Mouse (Mus musculus): ENCODE results near the gene Mybpc2. TPM values are rescaled to one million over a fixed set of nuclear protein-coding genes. Genes with fewer than 3 reads are reported as not detected.

Gene Mybpc2
- polyA plus RNA-seq, 1 experiment from 2014 or later: 0.08 TPM

- in situ Hi-C loops (cut with MboI; ENCODE audit: low pct_unique_long_range_greater_than_20kb): no loop called here
These were observed 24.4 kb downstream of the Mybpc2 start for GRCm38 (mm10) chr7:44500046-44500445.

GRCm38 (mm10) chr7:44498922-44499321 is 25.5 kb downstream of the Mybpc2 start:
- ChIA-PET POLR2A (interaction anchor here (1.0 kb wide), 1 partner anchor 51 kb away, joined by 3 read pairs; no protein-coding TSS in a partner anchor), CTCF (interaction anchor here (1.2 to 1.6 kb wide), 2 partner anchors 23 to 50 kb away, joined by 4 to 5 read pairs; partner anchors contain the start of gene Pold1)
- no peak for ATAC-seq
- no peak for DNase-seq (ENCODE audit: low read depth, low spot score)
- TF ChIP-seq CTCF (IDR thresholded peaks at IDR 0.05): no peak
- in situ Hi-C loops (cut with MboI; ENCODE audit: low pct_unique_long_range_greater_than_20kb): no loop called here
- no peaks in the 10 kb centered on the region for H3K27me3 ChIP-seq

More at GRCm38 (mm10) chr7:44500046-44500445, 24.4 kb downstream of the Mybpc2 start:
- peaks cover 3% of the 10 kb centered on the region for H3K27me3 ChIP-seq
- ChIA-PET CTCF (interaction anchor here (2.5 kb wide), 1 partner anchor 48 kb away, joined by 13 read pairs; the partner anchor contains the start of gene Pold1), POLR2A (interaction anchor here (1.0 kb wide), 1 partner anchor 50 kb away, joined by 3 read pairs; no protein-coding TSS in a partner anchor)
- DNase-seq (ENCODE audit: low read depth, low spot score) (no peak), ATAC-seq (no peak)
- no peak for TF ChIP-seq CTCF (IDR thresholded peaks at IDR 0.05)

GRCm38 (mm10) chr7:44497361-44498055 is 26.9 kb downstream of the Mybpc2 start:
- DNase-seq (ENCODE audit: low read depth, low spot score) (no peak), ATAC-seq (no peak)
- ChIA-PET CTCF (interaction anchor here (1.0 to 1.2 kb wide), 2 partner anchors 24 kb away, joined by 3 to 4 read pairs; no protein-coding TSS in a partner anchor), POLR2A (interaction anchor here (0.7 to 1.6 kb wide), 3 partner anchors 13 to 252 kb away, joined by 4 to 5 read pairs (median 4); no protein-coding TSS in a partner anchor)
- in situ Hi-C loops (cut with MboI; ENCODE audit: low pct_unique_long_range_greater_than_20kb): no loop called here
- no peaks in the 10 kb centered on the region for H3K27me3 ChIP-seq
- no peak for TF ChIP-seq CTCF (IDR thresholded peaks at IDR 0.05)

- no peak for ATAC-seq
- DNase-seq (ENCODE audit: low read depth, low spot score): no peak
- in situ Hi-C loops (cut with MboI; ENCODE audit: low pct_unique_long_range_greater_than_20kb): no loop called here
- no peaks in the 10 kb centered on the region for H3K27me3 ChIP-seq
- CTCF ChIA-PET: interaction anchor here (1.0 to 1.5 kb wide), 2 partner anchors 25 to 52 kb away, joined by 3 to 7 read pairs; partner anchors contain the start of gene Pold1
- POLR2A ChIA-PET: interaction anchor here (0.7 to 1.6 kb wide), 2 partner anchors 14 to 251 kb away, joined by 4 to 5 read pairs; no protein-coding TSS in a partner anchor
- no peak for TF ChIP-seq CTCF (IDR thresholded peaks at IDR 0.05)
These were observed 27.7 kb downstream of the Mybpc2 start for GRCm38 (mm10) chr7:44496771-44497109.

GRCm38 (mm10) chr7:44495992-44496770 is 28.3 kb downstream of the Mybpc2 start, which contains the start of the genes Emc10 and Fam71e1:
Gene Emc10, minus strand, starts transcription at chr7:44496529.
Gene Fam71e1, plus strand, starts transcription at chr7:44496581.
- CTCF ChIA-PET: interaction anchor here (1.0 to 4.0 kb wide), 3 partner anchors 11 to 52 kb away, joined by 3 to 15 read pairs (median 7); partner anchors contain the start of gene Pold1
- in situ Hi-C loops (cut with MboI; ENCODE audit: low pct_unique_long_range_greater_than_20kb): no loop called here

GRCm38 (mm10) chr7:44495086-44495485 is 29.4 kb downstream of the Mybpc2 start:
- DNase-seq (ENCODE audit: low read depth, low spot score) (no peak), ATAC-seq (no peak)
- ChIA-PET CTCF (interaction anchor here (4.0 kb wide), 1 partner anchor 10 kb away, joined by 15 read pairs; no protein-coding TSS in a partner anchor), POLR2A (no interaction called here)
- in situ Hi-C loops (cut with MboI; ENCODE audit: low pct_unique_long_range_greater_than_20kb): no loop called here
- no peak for TF ChIP-seq CTCF (IDR thresholded peaks at IDR 0.05)
- H3K27me3 ChIP-seq: no peaks in the 10 kb centered on the region

More at GRCm38 (mm10) chr7:44495992-44496770, 28.3 kb downstream of the Mybpc2 start, which contains the start of the genes Emc10 and Fam71e1:
- DNase-seq (ENCODE audit: low read depth, low spot score) (peak; percentile 93), ATAC-seq (peak; percentile 91)
- TF ChIP-seq CTCF (IDR thresholded peaks at IDR 0.05): no peak
- POLR2A ChIA-PET: interaction anchor here (0.6 kb wide), 1 partner anchor 1523 kb away, joined by 3 read pairs; no protein-coding TSS in a partner anchor
- H3K27me3 ChIP-seq: no peaks in the 10 kb centered on the region

GRCm38 (mm10) chr7:44494681-44495080 is 29.8 kb downstream of the Mybpc2 start:
- DNase-seq (ENCODE audit: low read depth, low spot score): no peak
- POLR2A ChIA-PET: no interaction called here

GRCm38 (mm10) chr7:44492166-44492826 is 32.2 kb downstream of the Mybpc2 start:
- no peaks in the 10 kb centered on the region for H3K27me3 ChIP-seq
- POLR2A ChIA-PET: interaction anchor here (0.6 kb wide), 1 partner anchor 91 kb away, joined by 3 read pairs; no protein-coding TSS in a partner anchor
- no peak for TF ChIP-seq CTCF (IDR thresholded peaks at IDR 0.05)
- DNase-seq (ENCODE audit: low read depth, low spot score) (no peak), ATAC-seq (no peak)
- CTCF ChIA-PET: interaction anchor here (1.4 to 4.0 kb wide), 2 partner anchors 7 to 9 kb away, joined by 5 to 15 read pairs; no protein-coding TSS in a partner anchor
- in situ Hi-C loops (cut with MboI; ENCODE audit: low pct_unique_long_range_greater_than_20kb): no loop called here

More at GRCm38 (mm10) chr7:44494681-44495080, 29.8 kb downstream of the Mybpc2 start:
- no peak for TF ChIP-seq CTCF (IDR thresholded peaks at IDR 0.05)
- in situ Hi-C loops (cut with MboI; ENCODE audit: low pct_unique_long_range_greater_than_20kb): no loop called here
- no peak for ATAC-seq
- no peaks in the 10 kb centered on the region for H3K27me3 ChIP-seq
- CTCF ChIA-PET: interaction anchor here (4.0 kb wide), 1 partner anchor 9 kb away, joined by 15 read pairs; no protein-coding TSS in a partner anchor

- in situ Hi-C loops (cut with MboI; ENCODE audit: low pct_unique_long_range_greater_than_20kb): no loop called here
- H3K27me3 ChIP-seq: no peaks in the 10 kb centered on the region
- DNase-seq (ENCODE audit: low read depth, low spot score): no peak
- no peak for TF ChIP-seq CTCF (IDR thresholded peaks at IDR 0.05)
- POLR2A ChIA-PET: no interaction called here
- CTCF ChIA-PET: no interaction called here
- no peak for ATAC-seq
These were observed 33.1 kb downstream of the Mybpc2 start for GRCm38 (mm10) chr7:44491391-44491790.

- in situ Hi-C loops (cut with MboI; ENCODE audit: low pct_unique_long_range_greater_than_20kb): no loop called here
- TF ChIP-seq CTCF (IDR thresholded peaks at IDR 0.05): no peak
- ChIA-PET CTCF (no interaction called here), POLR2A (no interaction called here)
- ATAC-seq (no peak), DNase-seq (ENCODE audit: low read depth, low spot score) (no peak)
- no peaks in the 10 kb centered on the region for H3K27me3 ChIP-seq
These were observed 34.2 kb downstream of the Mybpc2 start for GRCm38 (mm10) chr7:44490281-44490680.

All from Patski (cell line).